Mouse (Mus musculus) embryonic facial prominence, embryonic 15.5 days (tissue): ENCODE results near the gene Chst10. TPM values are rescaled to one million over a fixed set of nuclear protein-coding genes. Genes with fewer than 3 reads are reported as not detected.

Source experiments
- ATAC-seq: fragments of 200-750 bp; cut with Nextera tagmentation; 2 replicates; pipeline ENCODE4 v1.8.0; 2017; ENCODE audit warnings: low read depth, moderate TSS enrichment; ENCODE audit not compliant: insufficient number of reproducible peaks, low FRiP score, low TSS enrichment
- H3K27ac ChIP-seq: fragments of 300-500 bp; sonication (generic); replicated peaks from 2 replicates; pipeline ENCODE4 v1.5.1; 2015; ENCODE audit warnings: mild to moderate bottlenecking, inconsistent platforms
- H3K27me3 ChIP-seq: fragments of 300-500 bp; sonication (generic); 2 replicates; pipeline ENCODE4 v1.6.1; 2015; ENCODE audit warnings: inconsistent platforms
- H3K36me3 ChIP-seq: fragments of 300-500 bp; sonication (generic); 2 replicates; pipeline ENCODE4 v1.6.1; 2015; ENCODE audit warnings: mild to moderate bottlenecking, inconsistent platforms
- H3K4me1 ChIP-seq: fragments of 300-500 bp; sonication (generic); 2 replicates; pipeline ENCODE4 v1.6.1; 2015; ENCODE audit warnings: inconsistent platforms
- H3K4me2 ChIP-seq: fragments of 300-500 bp; sonication (generic); replicated peaks from 2 replicates; pipeline ENCODE4 v1.6.1; 2015; ENCODE audit warnings: mild to moderate bottlenecking, inconsistent platforms
- H3K4me3 ChIP-seq: fragments of 300-500 bp; sonication (generic); replicated peaks from 2 replicates; pipeline ENCODE4 v1.5.1; 2015; ENCODE audit warnings: mild to moderate bottlenecking, inconsistent platforms
- H3K9ac ChIP-seq: fragments of 300-500 bp; sonication (generic); 2 replicates; pipeline ENCODE4 v1.6.1; 2015; ENCODE audit warnings: inconsistent platforms
- H3K9me3 ChIP-seq: fragments of 300-500 bp; sonication (generic); replicated peaks from 2 replicates; pipeline ENCODE4 v1.6.1; 2016; ENCODE audit warnings: inconsistent platforms
- WGBS: fragments of 180-500 bp; shearing (Covaris S2); methylation state at CpG from one replicate; pipeline ENCODE4 v1.1.7; 2015; 5-methylcytosine and 5-hydroxymethylcytosine counted together
- polyA plus RNA-seq: library from polyadenylated mRNA; unstranded; fragments of >200 nt; fragmentation: Nextera tagmentation; extraction: Ambion mirVana; gene quantifications from 2 replicates; pipeline ENCODE4 v1.2.1, GENCODE M21; 2015

Gene Chst10
- polyA plus RNA-seq, 1 experiment from 2014 or later, result 9.4 TPM

DNA sequence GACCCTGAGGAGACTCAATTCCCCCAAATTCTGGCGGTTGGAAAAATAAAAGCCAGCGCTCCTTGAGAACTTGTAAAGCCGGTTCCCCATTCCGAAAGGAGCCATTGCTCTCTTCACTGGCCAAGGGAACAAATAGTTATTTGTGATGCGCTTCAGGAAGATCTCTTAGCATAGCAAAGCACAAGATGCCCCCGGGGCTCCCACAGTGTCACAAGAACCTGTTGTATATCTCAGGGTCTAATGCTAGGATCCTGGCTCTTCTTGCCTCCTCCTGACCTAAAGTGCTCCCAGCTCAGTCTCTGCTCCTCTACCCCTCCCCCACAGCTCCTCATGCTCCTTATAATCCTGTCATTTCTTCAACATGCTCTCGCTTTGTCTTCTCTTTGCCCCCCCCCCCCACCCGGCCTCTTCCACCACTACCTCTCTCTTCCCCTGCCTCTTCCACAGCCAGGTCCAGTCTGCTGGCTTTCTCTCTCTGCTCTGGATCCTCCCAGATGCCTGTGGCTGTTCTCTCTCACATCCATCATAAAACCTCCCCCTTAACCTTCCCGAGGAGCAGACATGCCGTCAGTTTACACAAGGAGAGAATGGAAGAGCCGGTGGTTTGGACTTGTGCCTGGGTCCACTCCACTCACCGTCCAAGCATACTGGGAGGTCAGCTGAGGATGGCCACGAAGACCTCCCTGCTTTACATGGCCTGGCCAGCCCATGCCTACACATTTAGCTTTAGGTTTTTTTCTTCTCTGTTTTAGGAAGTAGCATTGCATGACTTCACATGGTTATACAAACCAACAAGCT, 28.4 kb downstream of the Chst10 start:
- Histone ChIP-seq H3K27me3 (no peaks in the 10 kb centered on the region), H3K4me1 (no peaks in the 10 kb centered on the region), H3K9me3 (no peaks in the 10 kb centered on the region), H3K27ac (no peak overlapping the region), H3K4me3 (no peak overlapping the region), H3K36me3 (peaks cover 7% of the 10 kb centered on the region; the same call in 1 of the 2 replicates), H3K4me2 (no peak overlapping the region), H3K9ac (no peak overlapping the region)
- 40% methylated on average over 13 of the region's 13 CpGs for WGBS
- ATAC-seq, result no peak

DNA sequence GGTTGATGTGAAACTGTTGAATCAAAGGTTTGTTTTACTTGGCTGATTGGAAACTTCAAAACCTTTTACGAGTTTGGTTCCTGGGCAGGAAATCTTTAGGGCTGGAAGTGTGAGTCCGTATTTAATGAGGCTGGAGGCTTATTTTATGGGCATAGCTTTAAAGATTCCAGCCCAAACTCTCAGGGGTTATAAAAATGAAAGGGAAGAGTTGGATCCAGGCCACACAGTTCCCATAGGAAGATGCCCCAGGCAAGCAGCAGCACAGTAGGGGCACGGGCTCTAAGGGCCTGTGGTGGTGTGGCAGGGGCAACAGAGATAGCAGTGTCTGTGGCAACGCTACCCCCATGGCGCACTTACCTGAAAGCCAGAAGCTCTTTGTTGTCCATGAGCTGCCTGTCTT, 31.7 kb downstream of the Chst10 start:
- 0 out of 2 replicates have a peak, but pooled peaks cover 4% of the 10 kb centered on the region for H3K36me3 ChIP-seq
- H3K4me3 ChIP-seq, result no peak overlapping the region
- no peaks in the 10 kb centered on the region for H3K4me1 ChIP-seq
- no peaks in the 10 kb centered on the region for H3K9me3 ChIP-seq
- H3K9ac ChIP-seq, result no peak overlapping the region
- no peak for ATAC-seq
- H3K27me3 ChIP-seq, result no peaks in the 10 kb centered on the region
- WGBS, result 75% methylated on average over 5 of the region's 5 CpGs
- no peak overlapping the region for H3K4me2 ChIP-seq
- H3K27ac ChIP-seq, result no peak overlapping the region

DNA sequence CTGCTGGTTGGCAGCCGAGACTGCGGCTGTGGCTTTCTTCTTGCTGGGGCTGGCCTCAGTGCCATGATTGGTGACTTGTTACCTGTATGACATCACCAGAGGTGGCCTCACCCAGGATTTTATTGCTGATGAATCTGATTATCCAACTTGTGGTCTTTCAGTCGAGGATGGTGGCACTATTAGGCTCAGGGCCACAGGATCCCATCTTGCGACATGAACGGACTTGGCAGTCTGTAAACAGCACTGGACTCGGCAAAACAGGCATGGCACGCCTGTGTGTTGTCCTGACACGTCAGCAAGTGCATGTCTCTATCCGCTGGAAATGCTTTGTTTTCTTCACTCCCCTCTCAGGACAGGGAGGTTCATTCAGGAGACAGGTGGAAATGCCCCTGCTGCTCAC, 33.6 kb downstream of the Chst10 start:
- no peaks in the 10 kb centered on the region for H3K9me3 ChIP-seq
- H3K9ac ChIP-seq, result no peak overlapping the region
- 0 out of 2 replicates have a peak, but pooled peaks cover 4% of the 10 kb centered on the region for H3K36me3 ChIP-seq
- H3K4me2 ChIP-seq, result no peak overlapping the region
- H3K27me3 ChIP-seq, result no peaks in the 10 kb centered on the region
- H3K4me3 ChIP-seq, result no peak overlapping the region
- no peaks in the 10 kb centered on the region for H3K4me1 ChIP-seq
- 62% methylated on average over 9 of the region's 9 CpGs for WGBS
- no peak overlapping the region for H3K27ac ChIP-seq
- ATAC-seq, result no peak

DNA sequence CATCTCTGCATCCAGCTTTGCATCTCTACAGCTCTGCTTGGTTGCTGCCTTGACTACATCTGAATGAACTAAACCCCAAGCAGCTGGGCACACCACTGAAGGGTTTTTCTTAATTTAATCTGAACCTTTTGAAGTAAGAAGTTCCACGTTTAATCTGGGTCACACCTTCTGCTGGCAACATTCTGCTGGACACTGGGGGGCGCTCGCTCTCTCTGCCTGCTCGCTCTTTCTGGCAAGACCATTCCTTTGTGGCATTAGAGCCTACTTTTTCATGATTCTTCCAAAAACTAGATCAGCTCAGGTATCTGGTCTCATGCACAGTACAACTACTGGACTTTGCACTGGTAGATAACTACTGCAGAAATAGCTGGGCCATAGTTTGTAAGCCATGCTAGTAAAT, 35.7 kb downstream of the Chst10 start:
- no peak for ATAC-seq
- 16% methylated on average over 4 of the region's 4 CpGs for WGBS

DNA sequence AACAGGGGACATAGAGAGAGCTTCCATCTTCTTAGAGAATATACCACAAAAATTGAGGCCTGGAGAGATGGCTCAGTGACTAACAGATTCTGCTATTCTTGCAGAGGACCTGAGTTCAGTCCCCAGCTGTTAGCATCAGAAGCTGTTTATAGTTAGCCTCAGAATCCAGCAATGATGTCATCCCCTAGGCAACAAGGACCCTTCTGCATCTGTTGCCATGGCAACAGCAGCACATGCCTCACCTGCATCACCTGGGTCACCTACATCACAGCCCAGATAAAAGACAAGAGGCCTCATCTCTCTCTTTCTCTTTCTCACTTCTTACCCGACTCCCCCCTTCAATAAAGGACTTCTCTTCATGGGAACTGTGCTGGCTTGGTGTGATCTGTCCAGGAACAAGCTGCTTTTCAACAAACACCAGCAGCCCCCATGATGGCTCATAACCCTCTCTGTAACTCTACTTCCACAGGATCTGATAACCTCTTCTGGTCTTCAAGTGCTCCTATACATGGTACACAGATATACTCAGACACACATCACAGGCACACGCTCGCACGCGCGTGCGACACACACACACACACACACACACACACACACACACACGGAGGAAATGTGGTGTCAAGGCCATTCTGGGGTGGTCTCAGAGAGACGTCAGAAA, 37.0 kb downstream of the Chst10 start:
- WGBS, result 79% methylated on average over 9 of the region's 9 CpGs
- no peak for ATAC-seq

More for the DNA sequence above, 35.7 kb downstream of the Chst10 start:
- 0 out of 2 replicates have a peak, but pooled peaks cover 4% of the 10 kb centered on the region for H3K36me3 ChIP-seq
- H3K9ac ChIP-seq, result no peak overlapping the region
- H3K27ac ChIP-seq, result no peak overlapping the region
- no peak overlapping the region for H3K4me3 ChIP-seq
- H3K27me3 ChIP-seq, result no peaks in the 10 kb centered on the region
- H3K4me2 ChIP-seq, result no peak overlapping the region
- no peaks in the 10 kb centered on the region for H3K4me1 ChIP-seq
- H3K9me3 ChIP-seq, result no peaks in the 10 kb centered on the region

DNA sequence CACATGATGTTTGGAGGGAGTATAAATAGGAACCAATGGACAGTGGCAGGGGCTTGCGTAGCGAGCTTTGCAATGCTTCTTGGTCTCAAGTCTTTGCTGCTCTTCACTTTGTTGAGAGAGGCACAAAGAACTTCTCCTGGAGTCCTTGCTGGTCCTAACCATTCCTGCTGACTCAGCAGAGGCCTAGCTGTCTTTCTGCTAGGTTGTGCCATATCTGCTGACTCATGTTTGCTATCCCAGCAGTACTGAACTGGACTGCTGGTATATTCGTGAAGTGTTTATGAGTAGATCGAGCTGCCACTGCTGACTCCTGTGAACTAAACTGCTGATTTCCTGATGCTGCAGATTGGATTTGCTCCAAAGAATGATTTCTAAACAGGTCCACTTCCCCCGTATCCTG, 37.8 kb downstream of the Chst10 start:
- 82% methylated on average over 5 of the region's 5 CpGs for WGBS

More for the DNA sequence above, 37.0 kb downstream of the Chst10 start:
- Histone ChIP-seq H3K4me2 (no peak overlapping the region), H3K27ac (no peak overlapping the region), H3K4me1 (no peaks in the 10 kb centered on the region), H3K9me3 (no peaks in the 10 kb centered on the region), H3K36me3 (0 out of 2 replicates have a peak, but pooled peaks cover 3% of the 10 kb centered on the region), H3K4me3 (no peak overlapping the region), H3K27me3 (no peaks in the 10 kb centered on the region), H3K9ac (no peak overlapping the region)

DNA sequence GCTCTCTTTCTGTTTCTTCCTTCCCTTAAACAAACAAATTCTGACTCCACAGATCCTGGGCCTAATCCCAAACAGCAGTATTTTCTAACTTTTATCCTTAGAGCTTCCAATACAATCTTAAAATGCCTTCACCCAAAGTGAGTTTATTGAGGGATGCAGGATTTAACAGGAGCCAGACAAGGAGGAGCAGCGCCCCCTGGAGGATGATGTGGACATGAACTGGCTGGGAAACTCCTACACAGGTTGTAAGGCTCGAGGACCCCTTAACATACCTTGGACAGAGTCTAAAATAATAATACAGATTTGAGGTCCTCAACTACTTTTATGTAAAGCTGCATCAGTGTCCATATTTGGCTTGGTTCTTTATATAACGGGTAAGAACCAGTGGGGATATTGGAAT, 41.8 kb downstream of the Chst10 start:
- Histone ChIP-seq H3K9ac (no peak overlapping the region), H3K9me3 (no peaks in the 10 kb centered on the region), H3K27me3 (no peaks in the 10 kb centered on the region; the same call in 1 of the 2 replicates), H3K36me3 (no peaks in the 10 kb centered on the region), H3K4me1 (no peaks in the 10 kb centered on the region), H3K27ac (no peak overlapping the region), H3K4me3 (no peak overlapping the region), H3K4me2 (no peak overlapping the region)
- no peak for ATAC-seq
- WGBS, result 11% methylated on average over 3 of the region's 3 CpGs

More for the DNA sequence above, 37.8 kb downstream of the Chst10 start:
- H3K4me3 ChIP-seq, result no peak overlapping the region
- H3K36me3 ChIP-seq, result no peaks in the 10 kb centered on the region
- no peaks in the 10 kb centered on the region for H3K27me3 ChIP-seq
- no peaks in the 10 kb centered on the region for H3K4me1 ChIP-seq
- no peak overlapping the region for H3K9ac ChIP-seq
- no peak for ATAC-seq
- H3K4me2 ChIP-seq, result no peak overlapping the region
- H3K9me3 ChIP-seq, result no peaks in the 10 kb centered on the region
- H3K27ac ChIP-seq, result no peak overlapping the region

DNA sequence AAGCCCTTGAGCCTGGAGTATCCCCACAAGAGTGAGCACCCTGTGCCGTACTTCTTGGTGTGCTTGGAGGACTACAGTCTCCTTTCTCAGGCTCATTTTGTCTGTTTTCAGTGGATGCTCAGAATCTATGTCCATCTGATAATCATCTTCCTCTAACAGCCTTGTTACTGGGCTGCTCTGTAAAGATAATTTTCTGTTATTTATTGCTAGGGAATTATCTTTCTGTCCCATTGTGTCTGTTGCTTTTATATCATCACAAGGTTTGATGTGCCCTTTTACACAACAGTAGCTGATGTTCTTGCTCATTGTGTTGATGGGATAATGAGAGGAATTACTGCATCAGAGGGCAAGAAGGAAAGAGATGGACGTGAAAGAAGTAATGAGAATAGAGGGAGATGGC, 45.7 kb downstream of the Chst10 start:
- H3K9ac ChIP-seq, result no peak overlapping the region
- ATAC-seq, result no peak
- WGBS, result 63% methylated on average over 2 of the region's 2 CpGs

DNA sequence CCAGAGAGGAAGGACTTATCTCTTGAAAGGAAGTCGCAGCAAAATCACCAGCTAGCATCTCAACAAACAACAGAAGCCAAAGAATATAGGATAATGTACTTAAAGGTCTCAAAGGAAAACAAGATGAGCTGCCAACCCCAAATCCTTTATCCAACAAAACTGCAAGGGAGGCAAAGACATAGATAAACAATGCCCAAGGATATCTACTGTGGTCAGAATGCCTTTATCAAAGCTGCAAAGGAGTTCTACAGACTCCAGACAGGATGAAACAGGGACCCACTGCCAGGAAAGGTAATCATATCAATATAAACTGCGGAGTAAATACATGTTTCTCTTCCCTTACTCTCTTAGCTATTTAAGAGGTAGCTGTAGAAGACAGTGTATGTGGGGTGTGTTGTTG, 47.3 kb downstream of the Chst10 start:
- no peaks in the 10 kb centered on the region for H3K9me3 ChIP-seq
- H3K4me1 ChIP-seq, result no peaks in the 10 kb centered on the region
- WGBS, result 91% methylated on average over 2 of the region's 2 CpGs
- H3K4me3 ChIP-seq, result no peak overlapping the region
- no peaks in the 10 kb centered on the region for H3K36me3 ChIP-seq
- H3K4me2 ChIP-seq, result no peak overlapping the region
- H3K27me3 ChIP-seq, result no peaks in the 10 kb centered on the region; the same call in 1 of the 2 replicates
- no peak for ATAC-seq
- no peak overlapping the region for H3K9ac ChIP-seq
- no peak overlapping the region for H3K27ac ChIP-seq

More for the DNA sequence above, 45.7 kb downstream of the Chst10 start:
- Histone ChIP-seq H3K4me2 (no peak overlapping the region), H3K27me3 (no peaks in the 10 kb centered on the region; the same call in 1 of the 2 replicates), H3K27ac (no peak overlapping the region), H3K36me3 (no peaks in the 10 kb centered on the region), H3K9me3 (no peaks in the 10 kb centered on the region), H3K4me1 (no peaks in the 10 kb centered on the region), H3K4me3 (no peak overlapping the region)

DNA sequence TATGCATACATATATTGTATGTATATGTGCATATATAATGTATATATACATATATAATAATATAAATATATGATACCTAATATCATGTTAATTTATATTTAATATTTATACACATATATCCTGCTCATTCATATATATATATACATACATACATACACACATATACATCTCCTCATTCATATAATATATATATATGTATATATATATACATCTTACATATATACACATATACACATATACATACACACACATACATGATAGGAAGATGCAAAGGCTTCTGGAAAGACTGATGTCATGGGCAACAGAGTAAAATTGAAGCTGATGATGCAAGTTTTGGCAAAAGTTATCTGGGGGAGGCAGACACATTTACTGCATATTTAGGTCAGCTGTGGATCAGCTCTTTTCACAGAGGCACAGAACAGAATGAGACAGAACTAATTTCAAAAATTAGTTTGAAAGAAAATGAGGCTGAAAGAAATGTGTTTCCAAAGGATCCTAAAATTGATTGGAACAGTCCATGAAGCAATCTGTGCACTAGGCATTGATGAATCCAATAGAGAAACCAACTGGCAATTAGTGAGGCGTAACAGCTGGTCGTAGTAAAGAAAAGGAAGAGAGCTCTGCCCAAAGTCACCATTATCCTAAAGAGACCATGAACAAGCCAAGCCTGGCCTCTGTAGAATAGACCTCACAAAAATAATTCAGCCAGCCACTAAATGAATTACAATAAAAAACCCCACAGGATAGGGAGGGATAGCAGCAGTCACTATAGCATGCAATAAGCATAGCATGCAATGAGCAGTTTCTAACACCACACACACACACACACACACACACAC, 49.3 kb downstream of the Chst10 start:
- no peak overlapping the region for H3K4me3 ChIP-seq
- 63% methylated on average over 2 of the region's 2 CpGs for WGBS
- no peak overlapping the region for H3K4me2 ChIP-seq
- no peak for ATAC-seq
- no peaks in the 10 kb centered on the region for H3K4me1 ChIP-seq
- H3K9ac ChIP-seq, result no peak overlapping the region
- H3K36me3 ChIP-seq, result no peaks in the 10 kb centered on the region
- no peaks in the 10 kb centered on the region for H3K9me3 ChIP-seq
- H3K27ac ChIP-seq, result no peak overlapping the region
- no peaks in the 10 kb centered on the region; the same call in 1 of the 2 replicates for H3K27me3 ChIP-seq

DNA sequence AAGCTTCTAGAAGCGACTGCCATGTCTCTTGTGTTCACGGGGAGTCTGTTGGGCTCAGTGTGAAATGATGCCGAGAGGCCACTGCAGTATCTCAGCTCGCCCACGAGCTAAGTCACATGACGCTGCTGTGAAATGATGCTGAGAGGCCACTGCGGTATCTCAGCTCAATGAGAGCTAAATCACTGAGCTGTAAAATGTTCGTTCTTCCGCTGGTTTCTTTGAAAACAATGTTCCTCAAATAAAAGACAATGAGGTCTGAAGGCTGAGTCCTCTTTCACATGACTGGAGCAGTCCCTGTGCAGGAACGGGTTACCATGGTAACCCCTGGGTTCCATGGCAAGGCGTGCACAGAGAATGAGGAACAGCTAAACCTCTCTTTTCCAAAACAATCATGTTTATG, 50.0 kb downstream of the Chst10 start:
- H3K4me1 ChIP-seq, result no peaks in the 10 kb centered on the region
- no peak overlapping the region for H3K9ac ChIP-seq
- ATAC-seq, result no peak
- H3K4me2 ChIP-seq, result no peak overlapping the region
- no peak overlapping the region for H3K27ac ChIP-seq
- 61% methylated on average over 11 of the region's 11 CpGs for WGBS
- H3K27me3 ChIP-seq, result no peaks in the 10 kb centered on the region; the same call in 1 of the 2 replicates
- H3K36me3 ChIP-seq, result no peaks in the 10 kb centered on the region
- H3K9me3 ChIP-seq, result no peaks in the 10 kb centered on the region
- H3K4me3 ChIP-seq, result no peak overlapping the region
